Mouse (Mus musculus) brain, embryonic 14.5 days (tissue): ENCODE measurements around the gene Osmr.

Source experiments
- CTCF ChIP-seq: fragments of 200-500 bp; IDR thresholded peaks from 2 replicates; pipeline ENCODE4 v1.5.1; 2012; ENCODE audit warnings: inconsistent platforms, mild to moderate bottlenecking, moderate library complexity, borderline replicate concordance; ENCODE audit not compliant: insufficient read depth, insufficient read length; ENCODE audit errors: extremely low read depth
- POLR2A ChIP-seq: fragments of 200-500 bp; IDR thresholded peaks from 2 replicates; pipeline ENCODE4 v1.6.1; 2012; ENCODE audit warnings: mild to moderate bottlenecking, inconsistent platforms, borderline replicate concordance; ENCODE audit not compliant: poor library complexity, insufficient read depth, insufficient read length, severe bottlenecking; ENCODE audit errors: extremely low read depth

DNA sequence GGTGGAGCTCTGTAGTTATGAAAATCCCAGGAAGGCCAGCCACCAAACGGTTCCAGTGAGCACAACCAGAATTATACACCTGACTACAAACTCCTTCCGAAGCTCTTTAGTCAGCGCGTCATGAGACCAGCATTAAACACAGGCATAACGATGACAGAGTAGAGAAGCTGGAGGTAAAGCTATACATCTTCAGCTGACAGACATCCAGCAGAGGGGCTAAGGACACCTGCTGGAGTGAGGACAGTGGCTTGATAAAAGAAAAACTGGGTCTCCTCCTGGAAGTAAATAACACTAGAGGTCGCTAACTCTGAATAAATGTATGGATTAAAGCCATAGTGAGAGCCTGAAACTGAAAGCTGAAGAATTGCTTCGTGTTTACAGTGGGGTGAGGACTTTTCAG, 81.9 kb downstream of the Osmr start:
- no peak for TF ChIP-seq CTCF
- no peak for TF ChIP-seq POLR2A
